Mouse (Mus musculus) CH12.LX (cell line): ENCODE results near the gene Qpctl. TPM values are rescaled to one million over a fixed set of nuclear protein-coding genes. Genes with fewer than 3 reads are reported as not detected.

Experiments used
- DNase-seq: peaks from one replicate; pipeline ENCODE4 v3.0.0-alpha.2; 2013; ENCODE audit errors: extremely low read depth
- H3K27ac ChIP-seq: 2 replicates; pipeline ENCODE4 v1.5.1; 2012; ENCODE audit warnings: low read depth, mild to moderate bottlenecking, control low read depth, moderate library complexity; ENCODE audit not compliant: insufficient read depth
- H3K27me3 ChIP-seq: replicated peaks from 2 replicates; pipeline ENCODE3; 2012; ENCODE audit warnings: inconsistent platforms
- H3K36me3 ChIP-seq, 2 experiments: replicated peaks in 1 of 2; 2 replicates each; pipeline versions ENCODE3 to v1.6.1; 2012; ENCODE audit warnings: inconsistent platforms in 1 of 2, low read length in 1 of 2, mild to moderate bottlenecking in 1 of 2, mixed read lengths in 1 of 2, moderate library complexity in 1 of 2; ENCODE audit not compliant: control insufficient read depth in 1 of 2, insufficient read depth in 1 of 2
- H3K4me1 ChIP-seq, 2 experiments: 2 replicates each; pipeline ENCODE4 v1.6.1; 2012; ENCODE audit warnings: inconsistent platforms in 1 of 2, moderate library complexity in 1 of 2; ENCODE audit not compliant: insufficient read depth in 2 of 2, control insufficient read depth in 1 of 2
- H3K4me2 ChIP-seq: 2 replicates; pipeline ENCODE4 v1.6.1; 2012; ENCODE audit warnings: low read depth, mild to moderate bottlenecking, control low read depth; ENCODE audit not compliant: poor library complexity, insufficient read depth, severe bottlenecking
- H3K4me3 ChIP-seq, 3 experiments: fragments of 150-350 bp in 1 of 3; sonication (generic) in 1 of 3; replicated peaks in 1 of 3; 2 replicates each; pipeline versions ENCODE3 to v1.5.1; 2011 to 2012; ENCODE audit warnings: low read depth in 2 of 3, low read length in 2 of 3, mild to moderate bottlenecking in 2 of 3, moderate library complexity in 2 of 3, control low read depth in 1 of 3, improper control_type of control experiment in 1 of 3, inconsistent platforms in 1 of 3, mixed read lengths in 1 of 3; ENCODE audit not compliant: poor library complexity in 1 of 3
- H3K79me2 ChIP-seq: replicated peaks from 2 replicates; pipeline ENCODE4 v1.6.1; 2012; ENCODE audit warnings: mild to moderate bottlenecking, moderate library complexity; ENCODE audit not compliant: control insufficient read depth, poor library complexity, insufficient read depth, severe bottlenecking; ENCODE audit errors: extremely low read depth
- H3K9ac ChIP-seq: 2 replicates; pipeline ENCODE4 v1.6.1; 2012; ENCODE audit warnings: low read depth, mild to moderate bottlenecking, control low read depth, moderate library complexity; ENCODE audit not compliant: insufficient read depth
- H3K9me3 ChIP-seq: replicated peaks from 2 replicates; pipeline ENCODE3; 2012; ENCODE audit warnings: low read length, inconsistent platforms, mixed read lengths
- BHLHE40 ChIP-seq: IDR thresholded peaks from 2 replicates; pipeline ENCODE4 v1.6.1; 2011; ENCODE audit warnings: mild to moderate bottlenecking, low read depth, low read length, improper control_type of control experiment
- E2F4 ChIP-seq: IDR thresholded peaks from 2 replicates; pipeline ENCODE4 v1.6.1; 2011; ENCODE audit warnings: low read depth, low read length, improper control_type of control experiment; ENCODE audit not compliant: insufficient replicate concordance
- ELF1 ChIP-seq: IDR thresholded peaks from 2 replicates; pipeline ENCODE4 v1.6.1; 2014; ENCODE audit warnings: low read depth, mild to moderate bottlenecking, inconsistent platforms, low read length, improper control_type of control experiment
- EP300 ChIP-seq: IDR thresholded peaks from 2 replicates; pipeline ENCODE4 v1.6.1; 2011; ENCODE audit warnings: low read length, improper control_type of control experiment
- GABPA ChIP-seq: IDR thresholded peaks from 2 replicates; pipeline ENCODE4 v1.6.1; 2012; ENCODE audit warnings: low read depth, low read length, improper control_type of control experiment, inconsistent platforms; ENCODE audit not compliant: insufficient replicate concordance
- IRF4 ChIP-seq: IDR thresholded peaks from 2 replicates; pipeline ENCODE4 v1.6.1; 2014; ENCODE audit warnings: low read depth, mild to moderate bottlenecking, inconsistent platforms, low read length, improper control_type of control experiment
- JUN ChIP-seq: IDR thresholded peaks from 2 replicates; pipeline ENCODE4 v1.6.1; 2011; ENCODE audit warnings: low read depth, mild to moderate bottlenecking, low read length, improper control_type of control experiment, moderate library complexity; ENCODE audit not compliant: insufficient read depth
- JUND ChIP-seq: conservative IDR thresholded peaks from 2 replicates; pipeline ENCODE4 v1.6.1; 2011; ENCODE audit warnings: low read depth, low read length, improper control_type of control experiment
- KAT2A ChIP-seq: IDR thresholded peaks from 2 replicates; pipeline ENCODE4 v1.6.1; 2012; ENCODE audit warnings: low read length, improper control_type of control experiment, inconsistent platforms; ENCODE audit not compliant: insufficient replicate concordance
- MAFK ChIP-seq: IDR thresholded peaks from 2 replicates; pipeline ENCODE4 v1.6.1; 2011; ENCODE audit warnings: low read length, improper control_type of control experiment; ENCODE audit not compliant: insufficient replicate concordance
- MAZ ChIP-seq: IDR thresholded peaks from 2 replicates; pipeline ENCODE4 v1.6.1; 2012; ENCODE audit warnings: low read depth, mild to moderate bottlenecking, inconsistent platforms, low read length, improper control_type of control experiment, moderate library complexity
- NELFE ChIP-seq: IDR thresholded peaks from 2 replicates; pipeline ENCODE4 v1.6.1; 2011; ENCODE audit warnings: low read depth, low read length, improper control_type of control experiment
- POLR2A ChIP-seq: IDR thresholded peaks from 2 replicates; pipeline ENCODE4 v1.6.1; 2011; ENCODE audit warnings: low read depth, mild to moderate bottlenecking, improper control_type of control experiment, low read length
- RCOR1 ChIP-seq: conservative IDR thresholded peaks from 2 replicates; pipeline ENCODE4 v1.6.1; 2012; ENCODE audit warnings: low read depth, mild to moderate bottlenecking, inconsistent platforms, low read length, improper control_type of control experiment
- SIN3A ChIP-seq: IDR thresholded peaks from 2 replicates; pipeline ENCODE4 v1.6.1; 2012; ENCODE audit warnings: low read length, improper control_type of control experiment, inconsistent platforms
- SMC3 ChIP-seq: IDR thresholded peaks from 2 replicates; pipeline ENCODE4 v1.6.1; 2011; ENCODE audit warnings: low read depth, low read length, improper control_type of control experiment
- UBTF ChIP-seq: IDR thresholded peaks from 2 replicates; pipeline ENCODE4 v1.6.1; 2012; ENCODE audit warnings: low read depth, mild to moderate bottlenecking, inconsistent platforms, low read length, improper control_type of control experiment, moderate library complexity
- ZC3H11A ChIP-seq: IDR thresholded peaks from 2 replicates; pipeline ENCODE4 v1.6.1; 2012; ENCODE audit warnings: low read depth, mild to moderate bottlenecking, inconsistent platforms, low read length, improper control_type of control experiment
- ZNF384 ChIP-seq: IDR thresholded peaks from 2 replicates; pipeline ENCODE4 v1.6.1; 2012; ENCODE audit warnings: low read depth, low read length, improper control_type of control experiment, inconsistent platforms
- dilution Hi-C: fragments of 300-500 bp; cut with MboI; formaldehyde crosslinking; loops from 2 replicates; pipeline ENCODE4 v1.14.3; 2020; ENCODE audit warnings: low sequenced_read_pairs; ENCODE audit not compliant: extremely low pct_unique_long_range_greater_than_20kb, extremely low pct_ligation_motif_present
- in situ Hi-C: fragments of 300-500 bp; cut with MboI; formaldehyde crosslinking; loops from 3 replicates; pipeline ENCODE4 v1.14.3; 2019; ENCODE audit warnings: low sequenced_read_pairs, low pct_ligation_motif_present, low pct_unique_long_range_greater_than_20kb, mixed read lengths
- polyA plus RNA-seq: library from polyadenylated mRNA; unstranded; fragments of >175 nt; gene quantifications from 2 replicates; pipeline ENCODE4 v1.2.1, GENCODE M21; 2012; ENCODE audit warnings: low read depth; ENCODE audit not compliant: insufficient read length
- total RNA-seq, 2 experiments: library from RNA; depleted of rRNA; stranded (reverse); fragments of 300-350 nt in 1 of 2; fragments of >200 nt in 1 of 2; gene quantifications; 2 replicates each; pipeline ENCODE4 v1.2.3; 2012 to 2014

Gene Qpctl
- total and polyA plus RNA-seq, 3 experiments, result 5.2 to 9.8 (median 9.6) TPM

GRCm38 (mm10) chr7:19184758-19185157, 35.7 kb upstream of the Qpctl start:
- Histone ChIP-seq H3K36me3 (peaks cover 35 to 64% of the 10 kb centered on the region in 2 experiments), H3K9me3 (no peaks in the 10 kb centered on the region), H3K4me2 (no peak overlapping the region), H3K27ac (no peak overlapping the region), H3K9ac (no peak overlapping the region), H3K79me2 (no peaks in the 10 kb centered on the region), H3K4me3 (no peak overlapping the region), H3K4me1 (peaks cover 12 to 31% of the 10 kb centered on the region in 2 experiments), H3K27me3 (no peaks in the 10 kb centered on the region)
- no peak for TF ChIP-seq ZC3H11A
- TF ChIP-seq SMC3, result no peak
- TF ChIP-seq ZNF384, result no peak
- DNase-seq, result no peak
- in situ Hi-C loops (loop anchor here (5.0 kb wide), 1 partner anchor 98 kb away; the partner anchor contains the start of genes Ppm1n and Rtn2), dilution Hi-C loops (no loop called here)

GRCm38 (mm10) chr7:19184250-19184649, 35.2 kb upstream of the Qpctl start:
- dilution Hi-C loops (no loop called here), in situ Hi-C loops (loop anchor here (5.0 kb wide), 1 partner anchor 98 kb away; the partner anchor contains the start of genes Ppm1n and Rtn2)
- Histone ChIP-seq H3K4me3 (no peak overlapping the region), H3K79me2 (no peaks in the 10 kb centered on the region), H3K9ac (no peak overlapping the region), H3K4me1 (peaks cover 12 to 36% of the 10 kb centered on the region in 2 experiments)
- no peak for TF ChIP-seq MAFK
- TF ChIP-seq NELFE, result no peak
- no peak for TF ChIP-seq ZC3H11A
- no peak for TF ChIP-seq ELF1
- TF ChIP-seq SIN3A, result no peak
- no peak for TF ChIP-seq KAT2A
- TF ChIP-seq GABPA, result no peak
- TF ChIP-seq RCOR1, result no peak
- no peak for TF ChIP-seq BHLHE40
- TF ChIP-seq JUND, result no peak
- no peak for TF ChIP-seq IRF4
- no peak for TF ChIP-seq UBTF
- no peak for TF ChIP-seq POLR2A
- TF ChIP-seq EP300, result no peak
- no peak for TF ChIP-seq MAZ
- no peak for TF ChIP-seq ZNF384
- no peak for TF ChIP-seq JUN
- no peak for TF ChIP-seq E2F4
- TF ChIP-seq, all 38 proteins: peak for 0
- no peaks in the 10 kb centered on the region for H3K27me3 ChIP-seq
- DNase-seq, result no peak
- no peaks in the 10 kb centered on the region for H3K9me3 ChIP-seq
- H3K27ac ChIP-seq, result no peak overlapping the region
- H3K36me3 ChIP-seq, result peaks cover 35 to 62% of the 10 kb centered on the region in 2 experiments
- no peak overlapping the region for H3K4me2 ChIP-seq
